Comparison of ENCODE assay signal across 8 mouse cellular contexts in the genomic region with DNA sequence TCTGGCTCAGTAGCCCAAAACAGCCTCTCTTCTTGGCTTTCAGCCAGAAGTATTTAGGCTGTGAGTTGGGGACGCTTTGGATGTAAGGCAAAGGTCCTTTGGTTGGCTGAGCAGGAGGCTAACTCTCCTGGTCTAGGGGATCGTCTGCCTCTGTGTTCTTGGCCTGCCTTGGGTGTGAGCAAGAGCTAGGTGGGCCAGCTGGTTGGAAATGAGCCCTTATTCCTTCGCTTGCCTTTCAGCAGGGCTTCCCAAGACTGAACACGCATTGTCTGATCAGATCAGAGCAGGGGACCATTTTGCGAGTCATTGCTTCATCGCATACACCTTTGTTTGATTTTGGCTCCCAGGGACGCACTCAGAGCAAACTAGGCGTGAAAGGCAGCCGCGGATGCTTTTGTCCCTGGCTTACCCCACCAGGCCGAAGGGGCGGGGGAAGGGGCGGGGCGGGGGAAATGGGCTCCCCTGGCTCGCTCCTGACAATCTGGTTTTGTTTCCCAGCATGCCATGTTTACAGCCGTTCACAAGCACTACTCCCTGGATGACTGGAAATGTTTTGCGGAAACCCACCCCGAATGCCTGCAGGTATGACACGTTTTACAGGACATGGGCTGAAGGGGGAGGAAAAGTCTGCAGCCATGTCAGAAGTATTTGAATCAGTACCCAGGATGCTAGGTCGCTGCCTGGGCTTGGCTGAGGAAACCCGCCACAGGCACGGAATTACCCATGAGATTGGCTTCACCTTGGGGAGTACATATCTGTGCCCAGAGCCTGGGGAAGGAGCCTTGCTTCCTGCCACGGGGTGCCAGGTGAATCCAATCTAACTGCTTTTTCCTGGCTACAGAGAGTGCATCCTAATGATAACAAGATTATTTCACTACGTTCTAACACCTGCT. TPM values are rescaled to one million over a fixed set of nuclear protein-coding genes. Genes with fewer than 3 reads are reported as not detected.
DNase-seq lines count a peak whose midpoint lies in the region; ATAC-seq and TF ChIP-seq lines count a peak whose summit lies in the region.

No protein-coding gene starts in this region.

- intact Hi-C loops in heart, postnatal 14 days (cut with DNase I), result no loop called here

- WGBS in limb, embryonic 11.5 days, result 5% methylated on average over 24 of the region's 24 CpGs
- 7% methylated on average over 24 of the region's 24 CpGs for WGBS in midbrain, postnatal 0 days

- no peaks in the 10 kb centered on the region for H3K27me3 ChIP-seq in limb, embryonic 11.5 days (ENCODE audit: control insufficient read depth, insufficient read depth, low read length)
- no peaks in the 10 kb centered on the region for H3K27me3 ChIP-seq in midbrain, postnatal 0 days (ENCODE audit: insufficient read depth, low read length)

- H3K4me1 ChIP-seq in limb, embryonic 11.5 days (ENCODE audit: control insufficient read depth, insufficient read depth, low read length), result peaks cover 6% of the 10 kb centered on the region
- peaks cover 5% of the 10 kb centered on the region; the same call in 1 of the 2 replicates for H3K4me1 ChIP-seq in midbrain, postnatal 0 days (ENCODE audit: insufficient read depth, low read length)

- H3K9ac ChIP-seq in limb, embryonic 11.5 days (ENCODE audit: low read length), result peak overlapping the region; percentile 31
- peak overlapping the region; percentile 33; the same call in 1 of the 2 replicates for H3K9ac ChIP-seq in midbrain, postnatal 0 days (replicated peaks; ENCODE audit: low read length, poor library complexity, severe bottlenecking)

- H3K9me3 ChIP-seq in limb, embryonic 11.5 days (ENCODE audit: control insufficient read depth, low read length), result no peaks in the 10 kb centered on the region
- H3K9me3 ChIP-seq in midbrain, postnatal 0 days (ENCODE audit: low read length), result no peaks in the 10 kb centered on the region

- ATAC-seq in cerebellum, adult (ENCODE audit: insufficient number of reproducible peaks, low FRiP score, low TSS enrichment), result no peak; the same call in 1 of the 2 replicates
- peak; percentile 69 for ATAC-seq in limb, embryonic 11.5 days (ENCODE audit: insufficient number of reproducible peaks, low FRiP score, low TSS enrichment, low read depth)
- peak; percentile 55 for ATAC-seq in midbrain, postnatal 0 days (ENCODE audit: low FRiP score)
- ATAC-seq in activated CD4-positive, CD25-positive, alpha-beta regulatory T cell, adult 4 months, result no peak

- peak overlapping the region; percentile 54 for H3K4me2 ChIP-seq in limb, embryonic 11.5 days (ENCODE audit: low read depth, severe bottlenecking)
- peak overlapping the region; percentile 45 for H3K4me2 ChIP-seq in midbrain, postnatal 0 days (ENCODE audit: low read depth, low read length, poor library complexity, severe bottlenecking)

- H3K36me3 ChIP-seq in limb, embryonic 11.5 days (ENCODE audit: control insufficient read depth, insufficient read depth, low read length), result no peaks in the 10 kb centered on the region
- 0 out of 2 replicates have a peak, but pooled peaks cover 2% of the 10 kb centered on the region for H3K36me3 ChIP-seq in midbrain, postnatal 0 days (ENCODE audit: insufficient read depth, low read length)

- H3K4me3 ChIP-seq in limb, embryonic 11.5 days (ENCODE audit: low read depth, low read length), result peak overlapping the region; percentile 19
- H3K4me3 ChIP-seq in midbrain, postnatal 0 days (ENCODE audit: low read depth, low read length), result peak overlapping the region; percentile 14

- H3K27ac ChIP-seq in limb, embryonic 11.5 days (replicated peaks; ENCODE audit: low read depth, low read length), result peak overlapping the region; percentile 56; the same call in 1 of the 2 replicates
- H3K27ac ChIP-seq in midbrain, postnatal 0 days (ENCODE audit: low read depth, low read length), result no peak overlapping the region

- peak; percentile 77 to 78 for DNase-seq in cerebellum, postnatal 10 days
- peak; percentile 78 for DNase-seq in embryo, embryonic 10.5 days (ENCODE audit: low spot score)
- DNase-seq in heart, postnatal 14 days, result peak; percentile 38 to 54
- peak; percentile 85 for DNase-seq in limb, embryonic 11.5 days (ENCODE audit: low spot score)
- peak; percentile 70 for DNase-seq in midbrain, postnatal 0 days (ENCODE audit: low spot score)
- no peak for DNase-seq in thymus, postnatal 14 days

- no peak for TF ChIP-seq CTCF in midbrain, postnatal 0 days (IDR thresholded peaks at IDR 0.05)

RNA-seq across cellular contexts. Expression of a gene that starts 9.5 kb away (rescaled TPM):
- 100 to 1,000 TPM; 166 to 175 TPM for total RNA-seq in heart, postnatal 14 days (2021)
- polyA plus RNA-seq in limb, embryonic 11.5 days (2014; fragmentation: Nextera tagmentation; extraction: Ambion mirVana), result 19.9 and 23.6 TPM in 2 replicates
- total RNA-seq in midbrain, postnatal 0 days (2014; rRNA removed), result 23.3 and 29.2 TPM in 2 replicates
- 36.7 and 39.5 TPM in 2 replicates for polyA plus RNA-seq in midbrain, postnatal 0 days (2015; fragmentation: Nextera tagmentation; extraction: Ambion mirVana)
- polyA plus RNA-seq in activated CD4-positive, CD25-positive, alpha-beta regulatory T cell, adult 4 months (2017; shearing (Covaris generic)), result not detected

Comparison
In these comparisons a context has a peak if more than half of its experiments do, and no peak if none do; other contexts are left out.
1. ATAC-seq: peak in limb, embryonic 11.5 days (single experiment) and midbrain, postnatal 0 days (single experiment); none in cerebellum, adult (single experiment) and activated CD4-positive, CD25-positive, alpha-beta regulatory T cell, adult 4 months (single experiment).
2. RNA of a gene that starts 9.5 kb away (polyA plus RNA-seq): 36.7 to 39.5 TPM in midbrain, postnatal 0 days and 19.9 to 23.6 TPM in limb, embryonic 11.5 days; not detected in activated CD4-positive, CD25-positive, alpha-beta regulatory T cell, adult 4 months; every median in the first group is over 10 times any median in the second.